Mouse (Mus musculus): ENCODE data around the gene Limk1.

DNA sequence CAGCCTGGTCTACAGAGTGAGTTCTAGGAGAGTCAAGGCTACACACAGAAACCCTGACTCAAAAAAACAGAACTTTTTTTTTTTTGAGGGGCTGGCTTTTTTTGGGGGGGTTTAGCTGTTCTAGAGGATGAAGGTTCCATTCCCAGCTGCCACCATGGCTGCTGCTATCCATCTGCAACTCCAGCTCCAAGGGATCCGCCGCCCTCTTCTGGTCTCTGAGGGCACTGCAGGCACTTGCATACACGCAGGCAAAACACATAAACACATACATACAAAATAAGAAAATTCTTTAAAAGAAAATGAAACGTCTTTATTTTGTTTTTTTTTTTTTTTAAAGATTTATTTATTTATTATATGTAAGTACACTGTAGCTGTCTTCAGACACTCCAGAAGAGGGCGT lies 37.5 kb downstream of the Limk1 start:
- no peak for TF ChIP-seq MAX (IDR thresholded peaks at IDR 0.05; ENCODE audit: low read depth)
- no peak for TF ChIP-seq POLR2A (IDR thresholded peaks at IDR 0.05; ENCODE audit: insufficient read length, low read depth)
- TF ChIP-seq USF1 (IDR thresholded peaks at IDR 0.05; ENCODE audit: low read depth): no peak
- TF ChIP-seq SRF (IDR thresholded peaks at IDR 0.05; ENCODE audit: control insufficient read depth, insufficient read length, low read depth): no peak
- no peak for TF ChIP-seq MYOD1 (IDR thresholded peaks at IDR 0.05; ENCODE audit: control insufficient read depth in 1 of 3, insufficient read length in 2 of 3, low read depth in 2 of 3)
- no peak for TF ChIP-seq E2F4 (IDR thresholded peaks at IDR 0.05; ENCODE audit: insufficient read depth)
- TF ChIP-seq MYOG (IDR thresholded peaks at IDR 0.05; ENCODE audit: control insufficient read depth in 1 of 3, insufficient read depth in 1 of 3, insufficient read length in 2 of 3, low read depth in 2 of 3): no peak
- TF ChIP-seq POLR2AphosphoS2 (IDR thresholded peaks at IDR 0.05; ENCODE audit: insufficient read length, low read depth): no peak
- TF ChIP-seq TCF12 (IDR thresholded peaks at IDR 0.05; ENCODE audit: insufficient read depth, poor library complexity, severe bottlenecking): no peak
